Mouse (Mus musculus): Measurements from ENCODE around the gene Zcchc2. TPM values are rescaled to one million over a fixed set of nuclear protein-coding genes. Genes with fewer than 3 reads are reported as not detected.

Zcchc2 gene
- polyA plus RNA-seq, 1 experiment from 2014 or later: 2.1 TPM

- Histone ChIP-seq H3K36me3 (no peaks in the 10 kb centered on the region), H3K4me1 (replicated peaks) (no peaks in the 10 kb centered on the region), H3K9me3 (no peaks in the 10 kb centered on the region), H3K27ac (no peak overlapping the region), H3K9ac (replicated peaks) (no peak overlapping the region), H3K4me2 (replicated peaks) (no peak overlapping the region), H3K27me3 (no peaks in the 10 kb centered on the region), H3K4me3 (replicated peaks) (no peak overlapping the region)
- ATAC-seq: no peak
- 81% methylated on average over 4 of the region's 4 CpGs for WGBS
Observed at GRCm38 (mm10) chr1:106043053-106043820, 53.0 kb downstream of the Zcchc2 start.

DNA sequence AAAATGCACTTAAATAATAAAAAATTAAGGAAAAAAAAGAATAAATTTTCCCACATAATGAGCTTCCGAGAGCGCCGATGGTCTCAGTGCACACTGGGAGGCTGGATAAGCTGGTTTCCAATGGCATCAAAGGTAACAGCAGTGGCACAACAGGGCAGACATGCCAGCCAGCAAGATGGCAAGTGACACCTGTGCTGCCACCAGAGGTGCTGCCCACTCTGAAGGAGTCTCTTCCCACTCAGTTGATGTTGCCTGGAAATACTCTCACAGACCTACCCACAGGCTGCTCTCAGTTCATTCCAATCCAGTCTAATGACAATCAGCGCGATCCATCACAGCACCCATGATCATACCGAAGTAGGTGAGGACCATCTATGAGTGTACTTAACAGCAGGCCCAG lies 58.8 kb downstream of the Zcchc2 start:
- Histone ChIP-seq H3K4me3 (replicated peaks) (no peak overlapping the region), H3K9me3 (no peaks in the 10 kb centered on the region), H3K27ac (no peak overlapping the region), H3K4me2 (replicated peaks) (no peak overlapping the region), H3K9ac (replicated peaks) (no peak overlapping the region), H3K27me3 (no peaks in the 10 kb centered on the region), H3K4me1 (replicated peaks) (no peaks in the 10 kb centered on the region), H3K36me3 (no peaks in the 10 kb centered on the region)
- ATAC-seq: no peak
- 96% methylated on average over 6 of the region's 6 CpGs for WGBS

- Histone ChIP-seq H3K9ac (replicated peaks) (no peak overlapping the region), H3K4me3 (replicated peaks) (no peak overlapping the region), H3K9me3 (no peaks in the 10 kb centered on the region), H3K27ac (no peak overlapping the region), H3K4me1 (replicated peaks) (no peaks in the 10 kb centered on the region), H3K4me2 (replicated peaks) (no peak overlapping the region), H3K36me3 (no peaks in the 10 kb centered on the region), H3K27me3 (no peaks in the 10 kb centered on the region)
- WGBS: 77% methylated on average over 6 of the region's 6 CpGs
- ATAC-seq: no peak
Observed at GRCm38 (mm10) chr1:106054978-106055377, 64.8 kb downstream of the Zcchc2 start.

GRCm38 (mm10) chr1:106058355-106058754 lies 68.1 kb downstream of the Zcchc2 start:
- no peak overlapping the region for H3K9ac ChIP-seq (replicated peaks)
- no peak overlapping the region for H3K4me3 ChIP-seq (replicated peaks)
- peaks cover 15% of the 10 kb centered on the region; the same call in 1 of the 2 replicates for H3K4me1 ChIP-seq (replicated peaks)
- H3K36me3 ChIP-seq: no peaks in the 10 kb centered on the region
- ATAC-seq: no peak
- 82% methylated on average over 5 of the region's 5 CpGs for WGBS
- no peaks in the 10 kb centered on the region for H3K27me3 ChIP-seq
- no peak overlapping the region for H3K27ac ChIP-seq
- no peak overlapping the region for H3K4me2 ChIP-seq (replicated peaks)
- H3K9me3 ChIP-seq: no peaks in the 10 kb centered on the region

- Histone ChIP-seq H3K27ac (no peak overlapping the region), H3K4me3 (replicated peaks) (no peak overlapping the region), H3K4me1 (replicated peaks) (peaks cover 15% of the 10 kb centered on the region; the same call in 1 of the 2 replicates), H3K36me3 (no peaks in the 10 kb centered on the region), H3K9ac (replicated peaks) (no peak overlapping the region), H3K9me3 (no peaks in the 10 kb centered on the region), H3K4me2 (replicated peaks) (no peak overlapping the region), H3K27me3 (no peaks in the 10 kb centered on the region)
- ATAC-seq: no peak
- 93% methylated on average over 4 of the region's 4 CpGs for WGBS
Observed at GRCm38 (mm10) chr1:106059516-106060277, 69.5 kb downstream of the Zcchc2 start.

GRCm38 (mm10) chr1:106061185-106061910 lies 71.1 kb downstream of the Zcchc2 start:
- peaks cover 24% of the 10 kb centered on the region for H3K4me1 ChIP-seq (replicated peaks)
- WGBS: 60% methylated on average over 4 of the region's 4 CpGs
- no peak overlapping the region for H3K4me2 ChIP-seq (replicated peaks)
- ATAC-seq: peak; percentile 46; the same call in 1 of the 2 replicates
- H3K36me3 ChIP-seq: no peaks in the 10 kb centered on the region
- H3K9ac ChIP-seq (replicated peaks): no peak overlapping the region
- no peak overlapping the region for H3K27ac ChIP-seq
- H3K9me3 ChIP-seq: no peaks in the 10 kb centered on the region
- no peak overlapping the region for H3K4me3 ChIP-seq (replicated peaks)
- no peaks in the 10 kb centered on the region for H3K27me3 ChIP-seq

- no peaks in the 10 kb centered on the region for H3K36me3 ChIP-seq
- ATAC-seq: no peak
- H3K9ac ChIP-seq (replicated peaks): no peak overlapping the region
- no peak overlapping the region for H3K4me2 ChIP-seq (replicated peaks)
- WGBS: 88% methylated on average over 9 of the region's 9 CpGs
- no peaks in the 10 kb centered on the region for H3K9me3 ChIP-seq
- no peaks in the 10 kb centered on the region for H3K27me3 ChIP-seq
- H3K4me3 ChIP-seq (replicated peaks): no peak overlapping the region
- H3K27ac ChIP-seq: no peak overlapping the region
- H3K4me1 ChIP-seq (replicated peaks): peaks cover 24% of the 10 kb centered on the region
Observed at GRCm38 (mm10) chr1:106062891-106063590, 72.8 kb downstream of the Zcchc2 start.

DNA sequence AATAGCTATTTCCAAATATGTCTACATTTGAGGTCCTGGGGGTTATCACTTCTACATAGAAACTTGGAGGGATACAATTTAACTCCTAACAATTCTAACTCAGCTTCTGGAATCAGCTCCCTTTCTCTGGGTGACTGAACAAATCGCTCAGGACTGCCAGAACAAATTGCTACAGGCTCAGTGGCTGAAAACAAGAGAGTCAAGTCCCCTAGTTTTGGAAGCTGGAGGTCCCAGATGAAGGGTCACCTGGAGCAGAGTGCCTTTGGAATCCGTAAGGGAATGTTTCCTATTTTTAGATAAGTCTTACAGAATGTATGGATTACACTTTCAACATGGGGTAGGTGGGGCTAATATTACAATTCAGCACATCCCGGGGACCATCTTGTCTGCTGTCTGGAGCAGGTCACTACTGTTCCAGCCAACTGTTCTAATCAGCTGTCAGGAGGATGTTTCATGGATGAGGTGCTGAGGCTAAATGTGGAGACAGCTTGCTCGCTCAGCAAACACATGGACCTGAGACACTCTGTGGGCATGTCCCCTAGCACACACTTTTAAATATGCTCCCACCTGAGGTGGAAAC lies 73.5 kb downstream of the Zcchc2 start:
- Histone ChIP-seq H3K36me3 (no peaks in the 10 kb centered on the region), H3K27me3 (no peaks in the 10 kb centered on the region), H3K4me1 (replicated peaks) (peaks cover 24% of the 10 kb centered on the region), H3K9ac (replicated peaks) (no peak overlapping the region), H3K9me3 (no peaks in the 10 kb centered on the region), H3K4me3 (replicated peaks) (no peak overlapping the region), H3K4me2 (replicated peaks) (no peak overlapping the region), H3K27ac (no peak overlapping the region)
- ATAC-seq: no peak
- WGBS: 77% methylated on average over 4 of the region's 4 CpGs

DNA sequence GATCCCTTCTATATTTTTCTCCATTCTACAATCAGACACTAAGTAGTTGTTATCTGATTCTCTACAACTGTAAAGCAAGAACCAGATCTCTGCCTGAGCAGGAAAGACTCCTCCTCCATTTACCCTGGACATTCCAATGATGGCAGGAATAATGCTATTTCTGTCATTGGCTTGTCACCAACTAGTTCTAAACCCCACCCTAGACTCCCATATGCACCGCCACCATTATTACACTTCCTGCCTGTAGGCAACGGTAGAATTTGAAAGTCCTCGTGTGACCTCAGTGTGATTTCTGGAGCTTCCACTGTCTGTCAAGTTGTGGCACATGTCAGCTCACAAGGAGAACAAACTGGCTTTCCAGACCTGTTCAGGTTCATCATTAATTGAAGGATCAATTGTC lies 74.1 kb downstream of the Zcchc2 start:
- Histone ChIP-seq H3K36me3 (no peaks in the 10 kb centered on the region), H3K4me2 (replicated peaks) (no peak overlapping the region), H3K4me3 (replicated peaks) (no peak overlapping the region), H3K27ac (no peak overlapping the region), H3K4me1 (replicated peaks) (peaks cover 24% of the 10 kb centered on the region), H3K9ac (replicated peaks) (no peak overlapping the region), H3K27me3 (no peaks in the 10 kb centered on the region), H3K9me3 (no peaks in the 10 kb centered on the region)
- WGBS: 78% methylated on average over 3 of the region's 3 CpGs
- no peak for ATAC-seq

DNA sequence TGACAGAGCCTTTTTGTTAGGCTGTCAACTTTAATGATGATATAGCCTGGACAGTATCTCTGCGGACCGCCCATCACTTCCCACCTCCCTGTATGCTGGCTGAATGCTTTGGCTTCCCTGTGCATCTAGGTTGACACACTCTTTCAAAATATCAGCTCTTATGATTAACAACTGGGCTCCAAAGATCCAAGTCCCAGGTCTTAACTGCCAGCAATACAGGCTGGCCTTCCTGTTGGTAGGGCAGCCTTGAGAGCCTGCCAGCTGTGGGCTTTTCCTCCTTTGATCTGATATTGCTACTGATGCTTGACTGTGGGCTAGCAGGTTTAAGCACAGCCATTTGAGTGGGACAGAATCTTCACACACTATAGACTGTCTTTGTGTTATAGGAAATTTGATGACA lies 74.5 kb downstream of the Zcchc2 start:
- no peaks in the 10 kb centered on the region for H3K9me3 ChIP-seq
- 88% methylated on average over 2 of the region's 2 CpGs for WGBS
- H3K27ac ChIP-seq: no peak overlapping the region
- no peaks in the 10 kb centered on the region for H3K27me3 ChIP-seq
- H3K4me1 ChIP-seq (replicated peaks): peaks cover 24% of the 10 kb centered on the region
- no peak overlapping the region for H3K9ac ChIP-seq (replicated peaks)
- no peak overlapping the region for H3K4me3 ChIP-seq (replicated peaks)
- no peak overlapping the region for H3K4me2 ChIP-seq (replicated peaks)
- ATAC-seq: no peak
- H3K36me3 ChIP-seq: no peaks in the 10 kb centered on the region

- peaks cover 24% of the 10 kb centered on the region for H3K4me1 ChIP-seq (replicated peaks)
- H3K4me2 ChIP-seq (replicated peaks): no peak overlapping the region
- no peaks in the 10 kb centered on the region for H3K36me3 ChIP-seq
- H3K9me3 ChIP-seq: no peaks in the 10 kb centered on the region
- 55% methylated on average over 7 of the region's 7 CpGs for WGBS
- no peak overlapping the region for H3K9ac ChIP-seq (replicated peaks)
- no peak overlapping the region for H3K4me3 ChIP-seq (replicated peaks)
- ATAC-seq: no peak
- H3K27me3 ChIP-seq: no peaks in the 10 kb centered on the region
- no peak overlapping the region for H3K27ac ChIP-seq
Observed at GRCm38 (mm10) chr1:106065679-106066078, 75.5 kb downstream of the Zcchc2 start.

Measured in midbrain, embryonic 13.5 days (tissue).